Mouse (Mus musculus): ENCODE measurements around the gene Atp5g1. TPM values are rescaled to one million over a fixed set of nuclear protein-coding genes. Genes with fewer than 3 reads are reported as not detected.

Atp5g1 gene
- total and polyA plus RNA-seq, 2 experiments from 2014 or later, result 348 to 925 TPM

GRCm38 (mm10) chr11:96058309-96058708, 17.2 kb downstream of the Atp5g1 start:
- 94% methylated on average over 4 of the region's 4 CpGs for WGBS

GRCm38 (mm10) chr11:96050854-96051253, 24.6 kb downstream of the Atp5g1 start:
- 97% methylated on average over 3 of the region's 3 CpGs for WGBS
- no peak overlapping the region for H3K9ac ChIP-seq
- no peak for TF ChIP-seq CTCF (IDR thresholded peaks at IDR 0.05; ENCODE audit: low read depth)
- no peak overlapping the region for H3K4me2 ChIP-seq (ENCODE audit: low read depth)
- no peaks in the 10 kb centered on the region for H3K27me3 ChIP-seq (ENCODE audit: insufficient read depth, low read length)
- H3K9me3 ChIP-seq (ENCODE audit: low read length), result no peaks in the 10 kb centered on the region
- H3K27ac ChIP-seq (ENCODE audit: low read depth, low read length), result no peak overlapping the region
- no peak for DNase-seq
- H3K4me1 ChIP-seq (ENCODE audit: insufficient read depth), result no peaks in the 10 kb centered on the region
- H3K36me3 ChIP-seq (ENCODE audit: insufficient read depth), result peaks cover 73% of the 10 kb centered on the region
- no peak for ATAC-seq
- no peak overlapping the region for H3K4me3 ChIP-seq (ENCODE audit: low read depth, low read length)

More at GRCm38 (mm10) chr11:96058309-96058708, 17.2 kb downstream of the Atp5g1 start:
- peaks cover 49% of the 10 kb centered on the region for H3K36me3 ChIP-seq (ENCODE audit: insufficient read depth)
- H3K4me1 ChIP-seq (ENCODE audit: insufficient read depth), result no peaks in the 10 kb centered on the region
- DNase-seq (no peak), ATAC-seq (no peak)
- no peaks in the 10 kb centered on the region for H3K27me3 ChIP-seq (ENCODE audit: insufficient read depth, low read length)
- no peak overlapping the region for H3K27ac ChIP-seq (ENCODE audit: low read depth, low read length)
- H3K4me3 ChIP-seq (ENCODE audit: low read depth, low read length), result no peak overlapping the region
- H3K9ac ChIP-seq, result no peak overlapping the region
- no peak for TF ChIP-seq CTCF (IDR thresholded peaks at IDR 0.05; ENCODE audit: low read depth)
- no peak overlapping the region for H3K4me2 ChIP-seq (ENCODE audit: low read depth)
- no peaks in the 10 kb centered on the region for H3K9me3 ChIP-seq (ENCODE audit: low read length)

GRCm38 (mm10) chr11:96049939-96050338, 25.5 kb downstream of the Atp5g1 start:
- no peaks in the 10 kb centered on the region for H3K9me3 ChIP-seq (ENCODE audit: low read length)
- TF ChIP-seq CTCF (IDR thresholded peaks at IDR 0.05; ENCODE audit: low read depth), result no peak
- DNase-seq, result no peak

GRCm38 (mm10) chr11:96047469-96048373, 27.7 kb downstream of the Atp5g1 start:
- peaks cover 66% of the 10 kb centered on the region for H3K36me3 ChIP-seq (ENCODE audit: insufficient read depth)
- no peak overlapping the region for H3K4me3 ChIP-seq (ENCODE audit: low read depth, low read length)
- TF ChIP-seq CTCF (IDR thresholded peaks at IDR 0.05; ENCODE audit: low read depth), result no peak
- DNase-seq (no peak), ATAC-seq (no peak)
- H3K4me2 ChIP-seq (ENCODE audit: low read depth), result no peak overlapping the region
- no peak overlapping the region for H3K27ac ChIP-seq (ENCODE audit: low read depth, low read length)
- no peaks in the 10 kb centered on the region for H3K27me3 ChIP-seq (ENCODE audit: insufficient read depth, low read length)
- 84% methylated on average over 4 of the region's 4 CpGs for WGBS
- H3K9me3 ChIP-seq (ENCODE audit: low read length), result no peaks in the 10 kb centered on the region
- no peak overlapping the region for H3K9ac ChIP-seq
- H3K4me1 ChIP-seq (ENCODE audit: insufficient read depth), result no peaks in the 10 kb centered on the region

More at GRCm38 (mm10) chr11:96049939-96050338, 25.5 kb downstream of the Atp5g1 start:
- H3K4me1 ChIP-seq (ENCODE audit: insufficient read depth), result no peaks in the 10 kb centered on the region
- no peak for ATAC-seq
- no peak overlapping the region for H3K27ac ChIP-seq (ENCODE audit: low read depth, low read length)
- H3K4me3 ChIP-seq (ENCODE audit: low read depth, low read length), result no peak overlapping the region
- H3K9ac ChIP-seq, result no peak overlapping the region
- H3K36me3 ChIP-seq (ENCODE audit: insufficient read depth), result peaks cover 76% of the 10 kb centered on the region
- WGBS, result 80% methylated on average over 4 of the region's 4 CpGs
- H3K4me2 ChIP-seq (ENCODE audit: low read depth), result no peak overlapping the region
- no peaks in the 10 kb centered on the region for H3K27me3 ChIP-seq (ENCODE audit: insufficient read depth, low read length)

- Histone ChIP-seq H3K27ac (ENCODE audit: low read depth, low read length) (no peak overlapping the region), H3K9me3 (ENCODE audit: low read length) (no peaks in the 10 kb centered on the region), H3K4me2 (ENCODE audit: low read depth) (no peak overlapping the region), H3K36me3 (ENCODE audit: insufficient read depth) (peaks cover 63% of the 10 kb centered on the region), H3K27me3 (ENCODE audit: insufficient read depth, low read length) (no peaks in the 10 kb centered on the region), H3K4me3 (ENCODE audit: low read depth, low read length) (no peak overlapping the region), H3K9ac (no peak overlapping the region), H3K4me1 (ENCODE audit: insufficient read depth) (no peaks in the 10 kb centered on the region)
- 83% methylated on average over 2 of the region's 2 CpGs for WGBS
- no peak for DNase-seq
- ATAC-seq, result no peak
- no peak for TF ChIP-seq CTCF (IDR thresholded peaks at IDR 0.05; ENCODE audit: low read depth)
These were observed 28.7 kb downstream of the Atp5g1 start for GRCm38 (mm10) chr11:96046793-96047192.

GRCm38 (mm10) chr11:96046028-96046427, 29.4 kb downstream of the Atp5g1 start:
- Histone ChIP-seq H3K27ac (ENCODE audit: low read depth, low read length) (no peak overlapping the region), H3K9me3 (ENCODE audit: low read length) (no peaks in the 10 kb centered on the region), H3K9ac (no peak overlapping the region), H3K27me3 (ENCODE audit: insufficient read depth, low read length) (no peaks in the 10 kb centered on the region), H3K4me2 (ENCODE audit: low read depth) (no peak overlapping the region), H3K4me3 (ENCODE audit: low read depth, low read length) (no peak overlapping the region), H3K4me1 (ENCODE audit: insufficient read depth) (no peaks in the 10 kb centered on the region), H3K36me3 (ENCODE audit: insufficient read depth) (peaks cover 58% of the 10 kb centered on the region)
- TF ChIP-seq CTCF (IDR thresholded peaks at IDR 0.05; ENCODE audit: low read depth), result no peak
- DNase-seq, result no peak
- WGBS, result 83% methylated on average over 8 of the region's 8 CpGs
- ATAC-seq, result no peak

- Histone ChIP-seq H3K9ac (no peak overlapping the region), H3K36me3 (ENCODE audit: insufficient read depth) (peaks cover 50% of the 10 kb centered on the region), H3K4me3 (ENCODE audit: low read depth, low read length) (no peak overlapping the region), H3K27me3 (ENCODE audit: insufficient read depth, low read length) (no peaks in the 10 kb centered on the region), H3K9me3 (ENCODE audit: low read length) (no peaks in the 10 kb centered on the region), H3K4me1 (ENCODE audit: insufficient read depth) (no peaks in the 10 kb centered on the region), H3K4me2 (ENCODE audit: low read depth) (no peak overlapping the region), H3K27ac (ENCODE audit: low read depth, low read length) (no peak overlapping the region)
- DNase-seq, result no peak
- no peak for ATAC-seq
- no peak for TF ChIP-seq CTCF (IDR thresholded peaks at IDR 0.05; ENCODE audit: low read depth)
- 89% methylated on average over 11 of the region's 11 CpGs for WGBS
These were observed 30.5 kb downstream of the Atp5g1 start for GRCm38 (mm10) chr11:96044803-96045567.

Measured in forebrain, postnatal 0 days (tissue).